Mouse (Mus musculus) right cerebral cortex, adult 2 months (tissue): ENCODE data around the gene Arl6ip5.
A peak's percentile ranks its signal among the peaks of the same experiment; 100 is the strongest.

ENCODE experiments used
- DNase-seq, 2 experiments: peaks; one replicate each; pipeline ENCODE4 v3.0.0; 2021 to 2022; ENCODE audit warnings: low spot score in 2 of 2

Gene Arl6ip5

GRCm38 (mm10) chr6:97210191-97210961 lies at the start of gene Arl6ip5:
Arl6ip5 (plus strand) TSS chr6:97210689.
- peak; percentile 92 for DNase-seq

- no peak for DNase-seq
Measured at GRCm38 (mm10) chr6:97175716-97176115, 34.8 kb upstream of the Arl6ip5 start.

- peak; percentile 95 to 97 for DNase-seq
Measured at GRCm38 (mm10) chr6:97178491-97179366, 31.8 kb upstream of the Arl6ip5 start, which contains the start of gene Tmf1. Tmf1 (minus strand) TSS chr6:97179122.

- no peak for DNase-seq
Measured at GRCm38 (mm10) chr6:97179367-97179828, 31.1 kb upstream of the Arl6ip5 start.

GRCm38 (mm10) chr6:97200437-97200836 lies 10.1 kb upstream of the Arl6ip5 start:
- DNase-seq, result no peak

GRCm38 (mm10) chr6:97202477-97202876 lies 8.0 kb upstream of the Arl6ip5 start:
- no peak for DNase-seq

- no peak for DNase-seq
Measured at GRCm38 (mm10) chr6:97204252-97204869, 6.1 kb upstream of the Arl6ip5 start.

- DNase-seq, result no peak
Measured at GRCm38 (mm10) chr6:97204952-97205351, 5.5 kb upstream of the Arl6ip5 start.

GRCm38 (mm10) chr6:97205439-97205885 lies 5.0 kb upstream of the Arl6ip5 start, which contains the start of gene Uba3:
Uba3 (minus strand) TSS chr6:97205647.
- DNase-seq, result peak; percentile 98 to 99

- no peak for DNase-seq
Measured at GRCm38 (mm10) chr6:97207085-97207484, 3.4 kb upstream of the Arl6ip5 start.

GRCm38 (mm10) chr6:97208406-97208805 lies 2.1 kb upstream of the Arl6ip5 start:
- no peak for DNase-seq

- no peak for DNase-seq
Measured at GRCm38 (mm10) chr6:97209201-97209600, 1.3 kb upstream of the Arl6ip5 start.

GRCm38 (mm10) chr6:97209751-97210150 lies 738 bp upstream of the Arl6ip5 start:
- DNase-seq, result no peak

GRCm38 (mm10) chr6:97210962-97211601 lies 593 bp downstream of the Arl6ip5 start:
- DNase-seq, result peak in 1 of 2 experiments; percentile 39

- DNase-seq, result peak; percentile 60 to 70
Measured at GRCm38 (mm10) chr6:97211981-97212380, 1.5 kb downstream of the Arl6ip5 start.

- DNase-seq, result no peak
Measured at GRCm38 (mm10) chr6:97216154-97216821, 5.8 kb downstream of the Arl6ip5 start.

GRCm38 (mm10) chr6:97220672-97221071 lies 10.2 kb downstream of the Arl6ip5 start:
- DNase-seq, result no peak

- peak; percentile 71 to 79 for DNase-seq
Measured at GRCm38 (mm10) chr6:97221205-97222025, 10.9 kb downstream of the Arl6ip5 start.

GRCm38 (mm10) chr6:97222321-97222720 lies 11.8 kb downstream of the Arl6ip5 start:
- no peak for DNase-seq

- DNase-seq, result no peak
Measured at GRCm38 (mm10) chr6:97222931-97223467, 12.5 kb downstream of the Arl6ip5 start.
